Mouse (Mus musculus) liver, embryonic 16.5 days (tissue): ENCODE measurements around the gene Hist1h3f. TPM values are rescaled to one million over a fixed set of nuclear protein-coding genes. Genes with fewer than 3 reads are reported as not detected.
A peak's percentile ranks its signal among the peaks of the same experiment; 100 is the strongest.

Source experiments
- ATAC-seq: fragments of 200-750 bp; cut with Nextera tagmentation; 2 replicates; pipeline ENCODE4 v1.8.0; 2017; ENCODE audit warnings: low read depth, mild to moderate bottlenecking, moderate number of reproducible peaks, moderate library complexity
- H3K27ac ChIP-seq: fragments of 300-500 bp; sonication (generic); 2 replicates; pipeline ENCODE4 v1.5.1; 2014; ENCODE audit warnings: mild to moderate bottlenecking, low read length
- H3K27me3 ChIP-seq: fragments of 300-500 bp; sonication (generic); 2 replicates; pipeline ENCODE4 v1.6.1; 2014; ENCODE audit warnings: low read depth, low read length, mixed read lengths; ENCODE audit not compliant: control insufficient read depth, insufficient read depth
- H3K36me3 ChIP-seq: fragments of 300-500 bp; sonication (generic); 2 replicates; pipeline ENCODE4 v1.6.1; 2014; ENCODE audit warnings: mild to moderate bottlenecking; ENCODE audit not compliant: control insufficient read depth, insufficient read depth
- H3K4me1 ChIP-seq: fragments of 300-500 bp; sonication (generic); 2 replicates; pipeline ENCODE4 v1.6.1; 2014; ENCODE audit warnings: low read depth, low read length, mixed read lengths; ENCODE audit not compliant: control insufficient read depth
- H3K4me2 ChIP-seq: fragments of 300-500 bp; sonication (generic); 2 replicates; pipeline ENCODE4 v1.6.1; 2014; ENCODE audit warnings: low read depth, low read length, mixed read lengths
- H3K4me3 ChIP-seq: fragments of 300-500 bp; sonication (generic); 2 replicates; pipeline ENCODE4 v1.5.1; 2014; ENCODE audit warnings: low read depth, mild to moderate bottlenecking, low read length
- H3K9ac ChIP-seq: fragments of 300-500 bp; sonication (generic); 2 replicates; pipeline ENCODE4 v1.6.1; 2014; ENCODE audit warnings: low read depth, low read length
- H3K9me3 ChIP-seq: fragments of 300-500 bp; sonication (generic); replicated peaks from 2 replicates; pipeline ENCODE4 v1.6.1; 2016; ENCODE audit warnings: low read length; ENCODE audit not compliant: control insufficient read depth
- WGBS: fragments of 180-500 bp; shearing (Covaris S2); extraction: QIAGEN DNeasy Blood & Tissue Kit; methylation state at CpG from one replicate; pipeline ENCODE4 v1.1.7; 2014; ENCODE audit not compliant: insufficient replicate concordance; 5-methylcytosine and 5-hydroxymethylcytosine counted together
- polyA plus RNA-seq: library from polyadenylated mRNA; unstranded; fragments of >200 nt; fragmentation: Nextera tagmentation; extraction: Ambion mirVana; gene quantifications from 2 replicates; pipeline ENCODE4 v1.2.1, GENCODE M21; 2015

The Hist1h3f gene
- polyA plus RNA-seq, 1 experiment from 2014 or later: 1.2 TPM

GRCm38 (mm10) chr13:23524654-23525053, 19.2 kb upstream of the Hist1h3f start:
- no peaks in the 10 kb centered on the region for H3K27me3 ChIP-seq
- 10% methylated on average over 5 of the region's 5 CpGs for WGBS
- no peak overlapping the region for H3K4me3 ChIP-seq
- H3K4me2 ChIP-seq: no peak overlapping the region
- H3K9ac ChIP-seq: no peak overlapping the region; the same call in 1 of the 2 replicates
- no peaks in the 10 kb centered on the region for H3K9me3 ChIP-seq
- H3K27ac ChIP-seq: no peak overlapping the region
- H3K4me1 ChIP-seq: peaks cover 23% of the 10 kb centered on the region
- no peaks in the 10 kb centered on the region for H3K36me3 ChIP-seq
- 0 out of 2 replicates have a peak, but pooled peaks have one; percentile 15 for ATAC-seq

GRCm38 (mm10) chr13:23525901-23526300, 18.0 kb upstream of the Hist1h3f start:
- 1% methylated on average over 10 of the region's 10 CpGs for WGBS
- Histone ChIP-seq H3K4me1 (peaks cover 16% of the 10 kb centered on the region), H3K36me3 (no peaks in the 10 kb centered on the region), H3K4me3 (peak overlapping the region; percentile 40), H3K9ac (0 out of 2 replicates have a peak overlapping the region, but pooled peaks have one; percentile 9), H3K9me3 (no peaks in the 10 kb centered on the region), H3K4me2 (peak overlapping the region; percentile 56), H3K27me3 (no peaks in the 10 kb centered on the region), H3K27ac (no peak overlapping the region; the same call in 1 of the 2 replicates)
- ATAC-seq: no peak

GRCm38 (mm10) chr13:23526312-23526711, 17.5 kb upstream of the Hist1h3f start:
- H3K4me1 ChIP-seq: peaks cover 16% of the 10 kb centered on the region
- no peak for ATAC-seq
- H3K4me2 ChIP-seq: peak overlapping the region; percentile 68
- no peaks in the 10 kb centered on the region for H3K27me3 ChIP-seq
- H3K27ac ChIP-seq: no peak overlapping the region
- no peaks in the 10 kb centered on the region for H3K36me3 ChIP-seq
- peak overlapping the region; percentile 55 for H3K4me3 ChIP-seq
- peak overlapping the region; percentile 47; the same call in 1 of the 2 replicates for H3K9ac ChIP-seq
- WGBS: under 1% methylated on average over 17 of the region's 17 CpGs
- no peaks in the 10 kb centered on the region for H3K9me3 ChIP-seq

- Histone ChIP-seq H3K4me2 (no peak overlapping the region), H3K27me3 (no peaks in the 10 kb centered on the region), H3K4me3 (no peak overlapping the region), H3K4me1 (peaks cover 25% of the 10 kb centered on the region), H3K27ac (no peak overlapping the region), H3K36me3 (no peaks in the 10 kb centered on the region), H3K9me3 (no peaks in the 10 kb centered on the region), H3K9ac (no peak overlapping the region)
- no peak for ATAC-seq
- 79% methylated on average over 5 of the region's 5 CpGs for WGBS
These were observed 14.8 kb upstream of the Hist1h3f start for GRCm38 (mm10) chr13:23529005-23529404.

GRCm38 (mm10) chr13:23529480-23530165, 14.2 kb upstream of the Hist1h3f start:
- Histone ChIP-seq H3K36me3 (no peaks in the 10 kb centered on the region), H3K9ac (peak overlapping the region; percentile 78), H3K27ac (peak overlapping the region; percentile 96), H3K4me3 (peak overlapping the region; percentile 65), H3K27me3 (no peaks in the 10 kb centered on the region), H3K9me3 (no peaks in the 10 kb centered on the region), H3K4me2 (peak overlapping the region; percentile 64), H3K4me1 (peaks cover 23% of the 10 kb centered on the region)
- WGBS: 18% methylated on average over 2 of the region's 2 CpGs
- ATAC-seq: no peak

GRCm38 (mm10) chr13:23530181-23530900, 13.5 kb upstream of the Hist1h3f start:
- no peak for ATAC-seq
- no peaks in the 10 kb centered on the region for H3K9me3 ChIP-seq
- peak overlapping the region; percentile 96 for H3K27ac ChIP-seq
- H3K4me2 ChIP-seq: peak overlapping the region; percentile 64
- no peaks in the 10 kb centered on the region for H3K36me3 ChIP-seq
- H3K27me3 ChIP-seq: no peaks in the 10 kb centered on the region
- H3K9ac ChIP-seq: peak overlapping the region; percentile 78
- H3K4me3 ChIP-seq: peak overlapping the region; percentile 65
- WGBS: 0% methylated on average over 20 of the region's 20 CpGs
- H3K4me1 ChIP-seq: peaks cover 20% of the 10 kb centered on the region

GRCm38 (mm10) chr13:23530901-23531875, 12.7 kb upstream of the Hist1h3f start, which contains the start of gene Hist1h4h:
Hist1h4h (plus strand) TSS chr13:23531050.
- no peaks in the 10 kb centered on the region for H3K9me3 ChIP-seq
- H3K4me2 ChIP-seq: peak within 1 kb of the TSS; percentile 64
- no peaks in the 10 kb centered on the region for H3K36me3 ChIP-seq
- no peaks in the 10 kb centered on the region for H3K27me3 ChIP-seq
- peak; percentile 62 for ATAC-seq
- peak within 1 kb of the TSS; percentile 96 for H3K27ac ChIP-seq
- WGBS: under 1% methylated on average over 55 of the region's 70 CpGs
- peak within 1 kb of the TSS; percentile 78 for H3K9ac ChIP-seq
- H3K4me1 ChIP-seq: peaks cover 15% of the 10 kb centered on the region
- H3K4me3 ChIP-seq: peak within 1 kb of the TSS; percentile 65

GRCm38 (mm10) chr13:23532262-23533075, 11.4 kb upstream of the Hist1h3f start:
- Histone ChIP-seq H3K9ac (peak overlapping the region; percentile 78), H3K36me3 (no peaks in the 10 kb centered on the region), H3K4me1 (peaks cover 22% of the 10 kb centered on the region), H3K27me3 (no peaks in the 10 kb centered on the region), H3K27ac (peak overlapping the region; percentile 96), H3K4me2 (peak overlapping the region; percentile 64), H3K9me3 (no peaks in the 10 kb centered on the region), H3K4me3 (peak overlapping the region; percentile 65)
- no peak for ATAC-seq
- WGBS: 15% methylated on average over 9 of the region's 9 CpGs
